Mouse (Mus musculus): ENCODE results near the gene Trim34a.
"Not testable (repeated sequence)": the region's sequence is repeated elsewhere in the genome, so short reads cannot be mapped to it uniquely, and the experiment has no call there.

Gene Trim34a

DNA sequence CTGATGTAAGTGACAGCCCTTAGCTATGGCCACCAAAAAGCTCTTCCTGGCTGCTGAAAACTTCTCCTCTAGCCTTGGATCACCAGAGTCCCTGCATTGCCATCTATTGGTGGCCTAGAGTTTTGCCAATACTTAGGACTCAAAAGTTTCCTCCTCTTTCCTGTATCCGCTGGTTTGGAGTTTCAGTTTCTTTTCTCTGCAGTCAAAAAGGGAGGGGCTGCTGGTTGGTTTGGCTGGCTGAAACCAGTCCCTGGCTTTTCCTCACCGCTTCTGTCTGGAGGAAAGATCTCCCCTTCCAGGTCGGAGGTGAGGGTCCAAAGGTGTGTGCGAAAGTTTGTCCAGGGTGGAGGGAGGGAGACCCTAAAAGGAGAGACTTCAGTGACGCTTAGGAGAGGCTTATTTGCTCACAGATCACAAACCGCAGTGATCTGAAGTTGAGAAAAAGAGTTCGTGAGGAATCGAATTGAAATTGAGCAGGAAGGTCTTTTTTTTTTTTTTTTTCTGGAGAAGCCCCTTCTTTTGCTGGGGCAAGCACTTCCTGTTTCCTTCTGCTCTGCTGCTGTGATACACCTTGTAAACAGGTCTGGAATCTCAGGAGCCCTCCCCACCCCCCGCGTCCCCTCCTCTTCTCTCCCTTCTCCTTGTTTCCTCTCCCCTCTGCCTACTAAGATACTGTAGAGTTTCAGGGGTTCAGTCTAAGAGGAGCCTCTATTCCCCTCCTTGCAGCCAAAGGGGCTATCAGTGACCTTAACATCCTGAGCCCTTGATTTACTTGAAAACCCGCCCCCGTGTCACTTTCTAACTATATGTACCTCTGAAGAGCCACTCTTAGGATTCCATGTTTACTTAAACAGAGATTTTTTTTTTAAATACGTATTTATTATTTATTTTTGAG is at the start of gene Trim34a:
Trim34a (plus strand) TSS at position 171 of the 895 bp plus-strand sequence.
- no peak for DNase-seq

DNA sequence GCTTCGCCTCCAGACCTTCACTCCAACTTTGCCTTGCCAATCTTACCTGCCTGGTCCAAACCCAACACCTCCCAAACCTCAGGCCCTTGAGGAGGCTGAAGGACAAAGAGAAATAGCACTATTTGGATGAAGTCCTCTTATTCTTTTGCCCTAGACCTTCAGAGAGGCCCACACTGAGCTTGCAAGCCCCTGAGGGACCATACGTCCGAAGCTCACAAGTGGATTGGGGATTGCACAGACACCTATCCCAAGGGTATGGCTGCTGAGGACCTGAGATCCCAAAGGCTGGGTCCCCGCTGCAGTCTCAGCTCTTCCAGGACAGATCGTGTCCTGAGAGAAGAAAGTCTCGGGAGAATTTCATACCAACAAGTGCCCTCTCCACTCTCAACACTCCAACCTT is 48.4 kb upstream of the Trim34a start, which contains the start of gene Olfr649:
Olfr649 (minus strand) TSS at position 101 of the 400 bp plus-strand sequence.
- DNase-seq, result no peak

DNA sequence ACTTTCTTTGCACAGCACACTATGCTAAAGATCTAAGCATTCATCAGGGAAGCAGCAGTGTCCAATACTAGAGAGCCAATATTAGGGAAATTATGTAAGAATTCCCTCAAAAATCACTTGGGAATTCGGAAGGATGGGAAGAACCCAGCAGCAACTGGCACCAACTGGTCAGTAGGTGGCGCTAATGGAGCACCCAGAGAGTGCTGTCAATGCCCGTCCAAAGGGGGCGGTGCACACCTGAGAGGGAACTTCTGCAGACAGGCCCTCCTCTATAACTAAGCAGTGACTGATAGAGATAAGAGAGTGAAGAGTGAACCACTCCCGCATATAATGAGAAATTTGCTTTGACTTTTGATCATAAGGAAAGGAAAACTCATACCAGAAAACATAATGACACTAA is 44.4 kb upstream of the Trim34a start:
- DNase-seq, result peak; percentile 10 to 24

DNA sequence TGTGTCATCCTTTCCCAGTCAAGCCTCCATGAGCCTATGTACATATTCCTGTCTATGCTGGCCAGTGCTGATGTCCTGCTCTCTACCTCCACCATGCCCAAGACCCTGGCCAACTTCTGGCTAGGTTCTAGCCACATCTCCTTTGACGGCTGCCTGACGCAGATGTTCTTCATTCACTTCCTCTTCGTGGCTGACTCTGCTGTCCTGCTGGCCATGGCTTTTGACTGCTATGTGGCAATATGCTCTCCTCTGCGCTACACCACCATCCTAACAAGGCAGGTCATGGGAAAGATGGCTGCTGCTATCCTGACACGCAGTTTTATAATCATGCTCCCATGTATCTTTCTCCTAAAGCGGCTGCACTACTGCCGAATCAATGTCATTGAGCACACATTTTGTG is 38.1 kb upstream of the Trim34a start:
- no peak for DNase-seq

DNA sequence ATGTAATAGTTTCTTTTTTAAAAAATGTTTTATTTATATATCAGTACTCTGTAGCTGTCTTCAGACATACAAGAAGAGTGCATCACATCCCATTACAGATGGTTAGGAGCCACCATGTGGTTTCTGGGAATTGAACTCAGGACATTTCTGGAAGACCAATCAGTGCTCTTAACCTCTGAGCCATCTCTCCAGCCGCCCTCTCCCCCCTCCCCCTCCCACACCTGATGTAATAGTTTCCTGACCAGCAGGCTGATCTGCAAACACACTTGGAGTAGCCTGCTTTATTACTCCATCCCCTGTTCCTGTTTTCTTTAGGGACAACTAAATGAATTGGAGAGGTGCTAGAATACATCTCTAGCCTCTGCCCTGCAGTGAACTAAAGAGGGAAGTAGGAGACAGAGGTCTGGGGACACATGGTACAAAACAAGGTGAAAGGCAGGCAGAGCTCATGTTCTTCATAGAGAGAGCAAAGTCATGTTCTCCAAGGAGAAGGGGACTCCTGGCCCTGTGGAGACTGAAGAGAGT is 28.2 kb upstream of the Trim34a start:
- no peak for DNase-seq

DNA sequence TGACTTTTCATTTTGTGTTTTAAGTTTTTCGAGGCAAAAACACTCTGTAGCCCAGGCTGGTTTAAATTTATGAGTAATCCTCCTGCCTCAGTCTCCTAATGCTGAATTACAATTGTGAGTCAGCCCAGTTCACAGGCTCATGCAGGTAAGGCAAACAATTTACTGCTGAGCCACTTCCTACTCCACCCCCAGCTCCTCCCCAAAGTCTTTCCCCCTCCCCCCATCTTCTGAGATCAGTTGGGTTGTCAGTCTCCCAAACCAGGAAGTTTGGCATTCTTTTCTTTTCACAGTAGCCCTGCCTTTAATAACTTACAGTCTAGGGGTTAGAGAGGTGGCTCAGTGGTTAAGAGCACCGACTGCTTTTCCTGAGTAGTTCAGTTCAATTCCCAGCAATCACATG is 26.4 kb upstream of the Trim34a start:
- DNase-seq, result no peak

DNA sequence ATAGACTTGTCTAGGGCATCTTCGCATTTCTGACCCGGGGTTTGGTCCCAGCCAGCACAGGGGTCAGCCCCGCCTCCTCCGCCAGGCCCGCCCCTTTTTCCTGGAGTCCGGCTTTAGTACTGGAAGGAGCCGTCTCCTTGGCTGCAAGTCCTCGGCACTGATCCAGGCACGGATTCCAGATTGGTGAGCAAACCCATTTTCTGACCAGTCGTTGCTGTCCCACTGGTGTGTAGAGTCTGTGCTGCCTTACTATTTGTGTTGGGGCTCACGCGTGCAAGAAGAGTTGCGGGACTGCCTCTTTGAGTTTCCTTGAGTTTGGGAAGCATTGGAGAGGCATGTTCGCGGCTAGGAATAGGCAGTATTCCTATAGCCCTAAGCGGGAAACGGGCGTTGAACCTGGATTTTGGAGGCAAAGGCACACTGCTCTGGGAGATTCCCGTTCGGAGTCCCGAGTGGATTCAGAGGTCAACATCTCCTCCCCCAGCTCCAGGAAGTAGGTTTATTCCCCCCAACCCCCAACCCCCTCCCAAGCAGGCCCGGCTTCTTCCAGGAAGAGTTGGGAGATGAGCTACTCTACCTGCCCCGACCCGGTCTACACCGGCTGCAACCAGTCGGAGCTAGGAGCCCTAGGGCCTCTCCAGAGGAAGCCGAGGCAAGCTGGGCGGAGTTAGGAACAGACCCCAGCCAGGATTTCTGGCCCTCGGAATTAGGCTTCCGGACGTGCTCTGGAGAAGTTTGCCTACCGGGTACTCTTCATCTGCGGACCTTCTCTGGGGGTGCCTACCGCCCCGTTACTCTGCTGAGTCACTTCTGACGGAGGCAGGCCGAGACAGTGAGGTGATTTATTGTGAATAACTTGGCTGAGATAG is 25.3 kb upstream of the Trim34a start, which contains the start of gene Trim6:
Trim6 (plus strand) TSS at position 93 of the 869 bp plus-strand sequence.
- DNase-seq, result peak; percentile 2 to 4

DNA sequence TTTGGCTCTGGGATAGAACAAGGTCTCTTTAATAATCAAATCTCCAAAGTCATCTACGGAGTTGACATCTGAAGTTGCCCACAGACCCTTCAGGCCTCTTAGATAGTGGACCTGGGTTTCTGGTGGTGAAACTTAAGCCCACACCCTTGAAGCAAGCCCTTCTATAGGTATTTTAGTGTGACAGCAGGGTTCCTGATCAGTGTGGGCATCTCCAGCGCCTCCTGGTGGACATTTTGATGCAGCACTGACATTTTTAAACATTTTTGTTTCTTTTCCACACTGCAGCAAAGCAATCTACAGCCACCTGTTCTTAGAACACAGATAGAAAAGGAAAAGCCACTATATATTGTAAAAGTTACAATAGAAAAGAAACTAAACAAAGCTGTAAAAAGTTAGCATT is 13.1 kb upstream of the Trim34a start:
- DNase-seq, result no peak

DNA sequence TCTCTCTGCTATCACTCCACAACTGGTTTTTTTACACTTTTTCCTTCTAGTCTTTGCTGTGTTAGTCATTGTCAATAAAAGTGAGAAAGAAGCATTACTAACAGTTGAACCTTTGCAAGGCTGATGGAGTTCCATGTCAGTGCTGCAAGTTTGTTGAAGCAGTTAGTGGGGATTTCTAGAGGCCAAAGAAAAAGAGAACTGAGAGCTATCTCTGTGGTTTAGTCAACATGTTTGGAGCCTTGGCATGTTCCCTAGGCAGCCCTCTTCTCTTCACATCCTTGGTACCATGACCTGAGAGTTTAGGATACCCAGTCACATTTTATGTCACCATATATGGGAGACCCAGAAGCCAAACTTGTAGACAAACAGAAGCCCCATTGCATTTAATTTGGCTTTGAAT is 3.4 kb upstream of the Trim34a start:
- DNase-seq, result no peak

DNA sequence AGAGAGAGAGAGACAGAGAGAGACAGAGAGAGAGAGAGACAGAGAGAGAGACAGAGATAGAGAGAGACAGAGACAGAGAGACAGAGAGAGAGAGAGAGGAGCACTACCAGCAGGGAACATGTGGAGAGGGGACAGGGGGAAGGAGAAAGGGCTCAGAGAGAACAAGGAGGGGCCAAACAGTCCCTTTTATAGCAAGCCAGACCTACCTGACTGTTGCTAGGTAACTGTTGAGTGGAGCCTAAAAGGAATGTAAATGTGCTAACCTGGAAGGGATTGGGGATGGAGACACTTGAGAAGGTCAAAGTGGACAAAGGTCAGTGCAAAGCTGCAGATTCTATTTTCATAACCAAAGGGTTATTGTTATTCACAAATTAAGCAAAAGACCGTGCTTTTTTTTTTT is 641 bp upstream of the Trim34a start:
- DNase-seq, result no peak

DNA sequence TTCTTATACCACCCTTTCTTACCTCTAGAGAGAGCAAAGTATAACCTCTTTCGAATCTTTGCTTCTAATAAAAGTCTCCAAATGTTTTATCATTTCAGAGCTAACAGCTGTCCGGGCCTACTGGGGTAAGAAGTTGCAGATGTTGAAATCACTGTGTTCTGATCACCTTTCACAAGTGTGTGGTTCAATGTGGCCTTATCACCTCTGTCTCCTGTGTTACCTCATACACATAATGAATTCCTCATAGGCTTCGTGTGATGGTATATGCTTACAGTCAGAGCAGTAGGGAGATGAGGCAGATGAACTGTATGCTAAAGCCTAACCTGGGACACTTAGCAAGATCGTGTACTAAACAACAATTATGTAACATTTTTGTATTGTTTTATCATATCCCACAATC is 16.1 kb downstream of the Trim34a start:
- DNase-seq, result not testable (repeated sequence)

DNA sequence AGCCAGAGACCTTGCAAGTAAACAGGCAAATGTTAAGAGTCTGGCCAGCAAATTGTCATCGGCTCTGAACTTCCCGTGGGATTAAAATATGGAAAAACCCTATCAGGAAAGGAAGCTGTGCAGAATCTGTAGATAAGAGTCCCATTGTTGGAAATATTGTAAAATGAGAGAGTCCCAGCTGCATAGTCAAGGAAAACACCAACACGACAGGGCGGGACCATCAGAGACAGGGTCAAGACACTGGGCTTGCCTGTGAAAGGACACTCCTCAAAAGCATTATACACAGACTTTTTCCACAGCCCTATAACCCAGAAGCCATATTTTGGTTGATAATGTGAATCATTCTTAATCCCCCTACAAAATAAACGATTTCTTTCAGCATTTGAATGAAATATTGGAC is 21.1 kb downstream of the Trim34a start:
- not testable (repeated sequence) for DNase-seq

DNA sequence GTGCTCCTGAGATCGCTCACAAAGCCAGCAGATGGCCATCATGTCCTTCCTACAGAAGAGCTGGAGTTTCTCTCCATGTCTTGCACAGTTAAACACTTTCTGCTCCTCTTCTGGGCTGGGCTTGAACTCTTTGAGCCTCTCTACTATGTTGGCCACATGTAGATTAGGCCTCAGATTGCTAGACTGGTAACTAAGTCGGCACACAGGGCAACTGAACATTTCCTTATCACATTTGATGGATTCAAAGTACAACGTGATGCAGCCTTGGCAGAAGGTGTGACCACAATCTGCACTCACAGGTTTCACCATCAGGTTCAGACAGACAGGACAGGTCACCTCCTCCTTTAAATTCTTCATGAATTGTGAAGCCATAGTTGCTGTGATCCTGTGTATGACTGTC is 35.1 kb downstream of the Trim34a start:
- DNase-seq, result not testable (repeated sequence)

DNA sequence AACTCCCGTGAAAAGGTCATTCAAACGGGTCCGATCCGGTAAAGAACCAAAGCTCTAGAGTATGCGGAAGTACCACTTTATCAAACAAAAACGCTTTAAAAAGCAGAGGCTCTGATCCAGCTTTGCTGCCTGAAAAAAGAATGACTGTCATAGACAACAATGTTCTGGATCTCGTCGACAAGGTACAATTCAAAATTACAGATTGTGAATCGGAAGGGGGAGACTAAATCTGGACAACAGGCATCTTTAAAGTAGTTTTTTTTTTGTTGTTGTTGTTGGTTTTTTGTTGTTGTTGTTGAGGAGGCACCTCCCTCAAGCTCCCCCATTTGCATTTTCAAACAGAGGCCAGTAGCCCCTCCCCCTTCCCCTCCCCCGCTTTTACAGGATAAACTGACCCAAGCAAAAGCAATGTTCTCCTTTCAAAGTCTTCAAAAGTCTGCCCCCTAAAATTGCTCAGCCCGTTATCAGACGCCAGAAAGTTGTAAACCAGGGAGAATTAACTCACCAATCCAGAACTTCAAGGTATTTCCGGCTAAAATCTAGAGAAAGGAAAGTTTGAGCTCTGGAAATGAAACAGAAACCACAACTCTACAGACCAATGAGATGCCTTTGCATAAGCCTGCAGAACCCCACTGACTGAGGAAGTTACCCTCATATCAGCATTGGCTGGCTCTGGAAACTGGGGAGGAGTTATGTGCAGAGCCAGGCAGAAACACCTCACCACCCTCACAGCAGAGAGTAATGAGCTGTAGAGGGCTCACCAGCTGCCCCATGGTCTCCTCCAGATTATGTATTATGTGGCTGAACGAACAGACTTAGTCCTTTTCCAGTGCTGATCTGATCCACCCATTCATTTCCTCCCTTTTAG is 43.6 kb downstream of the Trim34a start, which contains the start of gene Trim5:
Trim5 (minus strand) TSS at position 519 of the 868 bp plus-strand sequence.
- DNase-seq, result not testable (repeated sequence)

DNA sequence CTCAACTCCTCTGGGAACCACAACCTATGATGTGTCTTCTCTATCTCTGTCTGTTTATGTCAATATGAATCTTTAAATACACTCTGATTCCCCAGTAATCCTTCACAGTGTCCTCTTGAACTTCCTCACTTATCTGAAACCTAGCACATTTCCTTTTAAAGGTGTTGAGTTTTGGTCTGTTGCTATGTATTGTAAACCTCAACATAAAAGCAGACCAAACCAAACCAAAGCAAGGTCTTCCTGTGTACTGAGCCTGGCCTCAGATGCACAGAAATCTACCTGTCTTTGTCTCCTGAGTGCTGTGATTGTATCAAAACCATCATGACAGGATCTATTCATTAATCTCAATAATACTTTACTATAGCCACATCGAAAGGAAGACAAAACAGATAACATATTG is 46.4 kb downstream of the Trim34a start:
- no peak for DNase-seq

DNA sequence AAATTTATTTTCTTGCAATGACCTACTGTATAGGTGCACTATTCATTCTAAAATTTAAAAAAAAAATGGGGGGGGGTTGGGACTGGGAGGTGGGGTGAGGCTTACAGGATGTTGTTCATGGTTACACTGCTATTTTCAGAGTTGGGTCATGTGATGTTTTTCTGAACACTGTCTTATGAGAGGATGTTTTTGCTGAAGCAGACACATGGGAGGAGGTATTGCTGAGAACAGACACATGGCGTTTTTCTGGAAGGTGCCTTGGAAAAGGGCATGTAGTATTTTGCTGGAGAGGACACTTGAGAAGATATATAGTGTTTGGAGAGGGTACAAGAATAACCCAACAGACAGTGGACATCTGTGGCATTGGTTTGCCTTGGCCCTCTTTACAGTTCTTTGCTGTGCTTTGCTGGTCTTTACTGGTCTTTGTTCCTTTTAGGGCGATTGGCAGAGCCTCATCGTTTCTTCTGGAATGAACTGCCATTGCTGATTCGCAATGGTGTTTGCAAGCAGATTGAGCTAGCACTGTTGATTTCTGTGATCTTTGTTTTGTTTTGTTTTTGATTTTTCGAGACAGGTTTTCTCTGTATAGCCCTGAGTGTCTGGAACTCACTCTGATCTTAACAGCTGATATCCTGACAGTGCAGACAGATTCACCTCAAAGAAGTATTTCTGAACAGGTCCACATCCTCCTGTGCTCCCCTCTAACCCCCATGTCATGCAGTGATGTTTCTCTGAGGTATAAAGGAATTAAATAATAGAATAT is 47.6 kb downstream of the Trim34a start:
- no peak for DNase-seq
